ENCODE assay signal across 8 mouse cellular contexts in the genomic region with DNA sequence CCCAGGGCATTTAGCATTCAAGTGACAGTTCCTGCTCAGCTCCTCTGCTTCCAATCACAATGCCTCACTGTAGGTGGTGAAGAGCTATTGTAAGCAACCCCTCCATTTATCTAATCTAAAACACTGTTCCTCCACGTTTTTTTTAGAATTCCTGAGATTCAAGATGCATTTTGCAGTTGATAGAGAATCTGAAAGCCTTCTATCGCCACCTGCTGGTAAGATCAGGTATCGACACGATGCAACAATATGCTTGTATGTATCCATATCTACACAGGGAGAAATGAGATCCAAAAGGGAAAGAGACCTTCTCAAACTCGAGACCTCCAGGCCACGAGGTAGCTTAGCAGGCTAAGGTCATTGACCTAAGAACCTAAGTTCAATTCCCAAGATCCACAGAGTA. TPM values are rescaled to one million over a fixed set of nuclear protein-coding genes. Genes with fewer than 3 reads are reported as not detected.
DNase-seq lines count a peak whose midpoint lies in the region; ATAC-seq lines count a peak whose summit lies in the region.

No protein-coding gene starts in this region.

- H3K36me3 ChIP-seq in midbrain, embryonic 14.5 days (ENCODE audit: control insufficient read depth, insufficient read depth, low read length) = no peaks in the 10 kb centered on the region
- H3K36me3 ChIP-seq in midbrain, embryonic 16.5 days (ENCODE audit: control insufficient read depth, insufficient read depth, low read length) = peaks cover 3% of the 10 kb centered on the region; the same call in 1 of the 2 replicates
- H3K36me3 ChIP-seq in embryonic facial prominence, embryonic 14.5 days (ENCODE audit: control insufficient read depth, insufficient read depth, low read length) = peaks cover 87% of the 10 kb centered on the region
- peaks cover 99% of the 10 kb centered on the region for H3K36me3 ChIP-seq in intestine, embryonic 14.5 days (ENCODE audit: control insufficient read depth, insufficient read depth, low read length)

- no peak overlapping the region for H3K4me3 ChIP-seq in midbrain, embryonic 14.5 days (replicated peaks; ENCODE audit: low read depth, low read length)
- no peak overlapping the region for H3K4me3 ChIP-seq in midbrain, embryonic 16.5 days (ENCODE audit: low read depth, low read length)
- H3K4me3 ChIP-seq in embryonic facial prominence, embryonic 14.5 days (ENCODE audit: low read depth, low read length) = no peak overlapping the region
- H3K4me3 ChIP-seq in intestine, embryonic 14.5 days (ENCODE audit: low read depth, low read length) = no peak overlapping the region

- 4% methylated on average over 6 of the region's 6 CpGs for WGBS in midbrain, embryonic 14.5 days
- 2% methylated on average over 6 of the region's 6 CpGs for WGBS in midbrain, embryonic 16.5 days
- WGBS in embryonic facial prominence, embryonic 14.5 days = 1% methylated on average over 6 of the region's 6 CpGs
- WGBS in intestine, embryonic 14.5 days = 3% methylated on average over 6 of the region's 6 CpGs

- H3K27me3 ChIP-seq in midbrain, embryonic 14.5 days (ENCODE audit: control insufficient read depth, insufficient read depth, low read length) = no peaks in the 10 kb centered on the region
- H3K27me3 ChIP-seq in midbrain, embryonic 16.5 days (ENCODE audit: control insufficient read depth, insufficient read depth, low read depth, low read length) = no peaks in the 10 kb centered on the region
- no peaks in the 10 kb centered on the region for H3K27me3 ChIP-seq in embryonic facial prominence, embryonic 14.5 days (replicated peaks; ENCODE audit: control insufficient read depth, insufficient read depth, low read length)
- no peaks in the 10 kb centered on the region for H3K27me3 ChIP-seq in intestine, embryonic 14.5 days (replicated peaks; ENCODE audit: control insufficient read depth, insufficient read depth, low read length)

- H3K27ac ChIP-seq in midbrain, embryonic 14.5 days (replicated peaks; ENCODE audit: low read depth, low read length) = no peak overlapping the region
- H3K27ac ChIP-seq in midbrain, embryonic 16.5 days (ENCODE audit: low read length) = no peak overlapping the region
- no peak overlapping the region for H3K27ac ChIP-seq in embryonic facial prominence, embryonic 14.5 days (replicated peaks; ENCODE audit: low read depth, low read length)
- no peak overlapping the region for H3K27ac ChIP-seq in intestine, embryonic 14.5 days (ENCODE audit: low read depth)

- H3K9ac ChIP-seq in midbrain, embryonic 14.5 days (replicated peaks; ENCODE audit: low read length) = no peak overlapping the region
- H3K9ac ChIP-seq in midbrain, embryonic 16.5 days (ENCODE audit: low read depth, low read length) = no peak overlapping the region
- H3K9ac ChIP-seq in embryonic facial prominence, embryonic 14.5 days (ENCODE audit: low read depth, low read length) = no peak overlapping the region
- no peak overlapping the region for H3K9ac ChIP-seq in intestine, embryonic 14.5 days (ENCODE audit: low read length)

- no peaks in the 10 kb centered on the region for H3K4me1 ChIP-seq in midbrain, embryonic 14.5 days (ENCODE audit: control insufficient read depth, insufficient read depth, low read length)
- H3K4me1 ChIP-seq in midbrain, embryonic 16.5 days (ENCODE audit: control insufficient read depth, insufficient read depth, low read length) = no peaks in the 10 kb centered on the region
- H3K4me1 ChIP-seq in embryonic facial prominence, embryonic 14.5 days (ENCODE audit: control insufficient read depth, insufficient read depth, low read length) = no peaks in the 10 kb centered on the region
- 0 out of 2 replicates have a peak, but pooled peaks cover 2% of the 10 kb centered on the region for H3K4me1 ChIP-seq in intestine, embryonic 14.5 days (replicated peaks; ENCODE audit: control insufficient read depth, insufficient read depth, low read length)

- H3K4me2 ChIP-seq in midbrain, embryonic 14.5 days (ENCODE audit: low read length) = no peak overlapping the region
- no peak overlapping the region for H3K4me2 ChIP-seq in midbrain, embryonic 16.5 days (ENCODE audit: low read length)
- no peak overlapping the region for H3K4me2 ChIP-seq in embryonic facial prominence, embryonic 14.5 days (ENCODE audit: low read depth, low read length)
- H3K4me2 ChIP-seq in intestine, embryonic 14.5 days (ENCODE audit: low read length) = no peak overlapping the region

- no peaks in the 10 kb centered on the region for H3K9me3 ChIP-seq in midbrain, embryonic 14.5 days (ENCODE audit: control insufficient read depth, low read length)
- H3K9me3 ChIP-seq in midbrain, embryonic 16.5 days (replicated peaks; ENCODE audit: control insufficient read depth, low read length, poor library complexity, severe bottlenecking) = no peaks in the 10 kb centered on the region
- no peaks in the 10 kb centered on the region for H3K9me3 ChIP-seq in embryonic facial prominence, embryonic 14.5 days (ENCODE audit: control insufficient read depth, low read length)
- no peaks in the 10 kb centered on the region; the same call in 1 of the 2 replicates for H3K9me3 ChIP-seq in intestine, embryonic 14.5 days (ENCODE audit: control insufficient read depth, low read length)

- DNase-seq in midbrain, embryonic 14.5 days = peak; percentile 95
- peak; percentile 43 to 57 for DNase-seq in adrenal gland, postnatal 4 days (ENCODE audit: low spot score in 2 of 2)
- DNase-seq in embryonic facial prominence, embryonic 14.5 days (ENCODE audit: low spot score) = peak; percentile 88
- DNase-seq in intestine, embryonic 14.5 days (ENCODE audit: low spot score) = peak; percentile 94
- DNase-seq in left cerebral cortex, postnatal 10 days (ENCODE audit: extremely low spot score in 1 of 2, low spot score in 2 of 2) = peak; percentile 77 to 85
- DNase-seq in ovary, adult 18-20 months (ENCODE audit: low spot score) = peak; percentile 31
- peak; percentile 73 for DNase-seq in thymus, postnatal 25 days

- no peak for ATAC-seq in midbrain, embryonic 14.5 days (ENCODE audit: low FRiP score, low TSS enrichment)
- no peak; the same call in 1 of the 2 replicates for ATAC-seq in midbrain, embryonic 16.5 days
- no peak for ATAC-seq in embryonic facial prominence, embryonic 14.5 days (ENCODE audit: low read depth)
- peak; percentile 3; the same call in 1 of the 2 replicates for ATAC-seq in intestine, embryonic 14.5 days (replicated peaks; ENCODE audit: low FRiP score, low TSS enrichment, low read depth)

- intact Hi-C loops in left cerebral cortex, postnatal 10 days (cut with DNase I) = loop anchor here (2.0 kb wide), 2 partner anchors 51 to 105 kb away; no protein-coding TSS in a partner anchor

RNA-seq across cellular contexts. Expression of a gene that starts 21.4 kb away (rescaled TPM):
- polyA plus RNA-seq in midbrain, embryonic 14.5 days (2014; fragmentation: Nextera tagmentation; extraction: Ambion mirVana) = 15.1 and 15.5 TPM in 2 replicates
- 16.4 and 17.4 TPM in 2 replicates for polyA plus RNA-seq in midbrain, embryonic 16.5 days (2015; fragmentation: Nextera tagmentation; extraction: Ambion mirVana)
- 10 to 100 TPM; 73.4 to 75.0 TPM for total RNA-seq in adrenal gland, postnatal 4 days (2021)
- polyA plus RNA-seq in embryonic facial prominence, embryonic 14.5 days (2014; fragmentation: Nextera tagmentation; extraction: Ambion mirVana) = 20.4 and 21.0 TPM in 2 replicates
- polyA plus RNA-seq in intestine, embryonic 14.5 days (2014; fragmentation: Nextera tagmentation; extraction: Ambion mirVana) = 20.5 and 20.9 TPM in 2 replicates
- total RNA-seq in left cerebral cortex, postnatal 10 days (2021) = 10 to 100 TPM; 28.2 to 31.0 TPM

RNA-seq across cellular contexts. Expression of a gene that starts 49.2 kb away (rescaled TPM):
- polyA plus RNA-seq in midbrain, embryonic 14.5 days (2014; fragmentation: Nextera tagmentation; extraction: Ambion mirVana) = 14.3 and 38.3 TPM in 2 replicates
- polyA plus RNA-seq in midbrain, embryonic 16.5 days (2015; fragmentation: Nextera tagmentation; extraction: Ambion mirVana) = 36.3 and 37.0 TPM in 2 replicates
- 100 to 1,000 TPM; 169 to 172 TPM for total RNA-seq in adrenal gland, postnatal 4 days (2021)
- 393 and 439 TPM in 2 replicates for polyA plus RNA-seq in embryonic facial prominence, embryonic 14.5 days (2014; fragmentation: Nextera tagmentation; extraction: Ambion mirVana)
- polyA plus RNA-seq in intestine, embryonic 14.5 days (2014; fragmentation: Nextera tagmentation; extraction: Ambion mirVana) = 327 and 365 TPM in 2 replicates
- 10 to 100 TPM; 82.6 to 85.7 TPM for total RNA-seq in left cerebral cortex, postnatal 10 days (2021)

Comparison
In these comparisons a context has a peak if more than half of its experiments do, and no peak if none do; other contexts are left out.
1. DNase-seq: peak in every context shown above with its lines; median percentile 95 in midbrain, embryonic 14.5 days; 94 in intestine, embryonic 14.5 days; 88 in embryonic facial prominence, embryonic 14.5 days; 81 in left cerebral cortex, postnatal 10 days; 73 in thymus, postnatal 25 days; 50 in adrenal gland, postnatal 4 days; 31 in ovary, adult 18-20 months.